Mouse (Mus musculus): ENCODE measurements at regions not wholly inside any gene's neighbourhood (a gene's known extent, or its start where the extent isn't known, plus 50 kb on each side); places are given as distances from the start of the nearest gene placed in this dataset.

DNA sequence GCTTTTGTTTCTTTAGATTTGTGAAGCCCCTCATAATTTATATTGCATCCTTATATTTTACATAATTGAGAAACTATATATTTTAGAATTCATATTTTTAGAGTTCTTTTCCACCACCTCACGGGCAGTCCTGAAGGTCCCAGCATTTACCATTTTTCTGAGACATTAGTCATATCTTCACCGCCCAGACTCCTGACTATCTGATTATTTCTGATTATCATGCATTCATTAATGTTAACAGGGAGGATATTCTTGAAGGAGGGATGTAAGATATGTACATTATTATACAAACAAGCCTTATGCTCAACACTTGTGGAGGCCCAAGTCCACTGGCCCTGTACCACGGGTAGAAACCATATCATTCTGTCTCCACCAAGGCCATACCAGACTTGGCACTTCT lies 743.4 kb downstream of the Hace1 start:
- no peak for DNase-seq (ENCODE audit: low spot score in 2 of 2)

DNA sequence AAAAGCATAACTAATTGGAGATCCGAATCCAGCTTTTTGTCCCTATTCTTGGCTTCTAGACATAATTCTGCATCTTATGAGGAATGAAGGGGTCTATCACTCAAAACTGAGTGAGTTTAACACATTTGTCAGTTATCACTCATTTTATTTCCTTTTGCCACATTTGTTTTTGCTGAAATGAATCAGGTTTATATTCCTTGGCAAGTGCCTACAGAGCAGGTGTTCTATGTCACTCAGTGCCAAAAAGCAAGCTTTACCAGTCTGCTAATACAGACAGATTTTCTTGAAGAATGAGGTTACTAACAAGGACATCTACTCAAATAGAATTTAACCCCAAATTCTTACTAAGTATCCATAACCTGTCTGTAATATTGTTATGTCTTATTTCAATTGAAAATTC lies 751.4 kb downstream of the Hace1 start:
- DNase-seq (ENCODE audit: low spot score in 2 of 2) = no peak

DNA sequence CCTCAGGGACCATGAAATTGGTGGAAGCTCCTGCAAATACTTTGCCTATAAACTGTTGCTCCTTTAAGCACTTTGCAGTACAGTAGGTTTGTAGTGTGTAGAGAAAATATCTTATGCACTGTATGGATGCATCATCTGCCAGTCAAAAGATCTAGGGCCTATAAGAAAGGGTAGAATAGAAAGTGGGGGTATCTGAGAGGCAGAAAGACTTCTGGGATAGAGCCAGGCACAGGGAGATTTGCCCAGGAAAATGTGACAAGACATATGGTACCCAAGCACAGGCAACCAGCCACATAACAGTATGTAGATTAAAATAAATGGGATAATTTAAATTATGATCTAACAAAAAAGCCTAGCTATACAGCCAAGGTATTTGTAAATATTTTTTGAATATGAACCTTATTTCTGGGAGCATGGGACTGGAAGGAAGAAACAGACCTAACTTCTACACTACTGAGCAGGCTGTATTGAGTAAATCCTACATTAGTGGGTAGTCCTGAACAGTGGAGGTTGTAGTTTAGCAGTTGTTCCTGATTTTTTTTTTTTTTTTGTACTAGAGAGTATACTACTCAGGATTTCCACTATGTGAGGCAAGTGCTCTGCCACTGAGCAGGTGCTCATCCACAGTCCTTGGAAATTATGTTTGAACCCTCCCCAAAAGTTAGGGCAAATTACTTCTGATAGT lies 754.1 kb downstream of the Hace1 start:
- no peak for DNase-seq (ENCODE audit: low spot score in 2 of 2)

DNA sequence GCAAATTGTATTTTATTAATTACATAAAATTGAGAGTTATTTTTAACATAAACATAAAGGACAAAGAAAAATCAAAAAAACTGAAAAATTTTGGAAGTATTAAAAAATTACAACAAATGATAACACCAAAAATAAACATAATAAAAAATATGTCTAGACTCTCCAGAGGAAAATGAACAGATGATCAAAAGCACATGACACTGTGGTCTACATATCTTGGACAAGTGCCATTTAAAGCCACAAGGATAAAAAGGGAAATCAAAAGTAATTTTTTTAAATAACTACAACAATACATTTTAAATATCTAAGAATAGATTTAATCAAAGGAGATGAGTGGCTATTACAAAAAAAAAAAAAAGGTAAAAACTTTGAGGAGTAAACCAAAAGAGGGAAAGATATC lies 755.6 kb downstream of the Hace1 start:
- no peak for DNase-seq (ENCODE audit: low spot score in 2 of 2)

DNA sequence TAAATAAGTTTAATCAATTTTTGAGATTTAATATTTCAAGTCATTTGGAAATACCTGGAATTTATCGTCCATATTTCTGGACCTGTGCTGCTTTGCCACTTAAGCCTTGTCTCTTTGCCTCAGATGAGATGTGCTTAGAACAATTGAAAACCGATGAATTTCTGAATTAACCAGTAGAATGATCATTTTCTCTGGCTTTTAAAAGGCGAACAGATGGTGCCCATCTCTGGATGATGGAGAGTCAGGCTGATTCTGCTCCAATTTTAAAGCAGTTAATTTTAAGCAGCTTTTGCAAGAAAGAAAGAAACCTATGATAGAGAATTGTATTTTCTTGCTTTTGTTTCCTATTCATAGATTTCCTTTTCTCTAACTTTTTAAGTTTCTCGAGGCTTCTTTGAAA lies 767.7 kb downstream of the Hace1 start:
- DNase-seq (ENCODE audit: low spot score in 2 of 2) = no peak

DNA sequence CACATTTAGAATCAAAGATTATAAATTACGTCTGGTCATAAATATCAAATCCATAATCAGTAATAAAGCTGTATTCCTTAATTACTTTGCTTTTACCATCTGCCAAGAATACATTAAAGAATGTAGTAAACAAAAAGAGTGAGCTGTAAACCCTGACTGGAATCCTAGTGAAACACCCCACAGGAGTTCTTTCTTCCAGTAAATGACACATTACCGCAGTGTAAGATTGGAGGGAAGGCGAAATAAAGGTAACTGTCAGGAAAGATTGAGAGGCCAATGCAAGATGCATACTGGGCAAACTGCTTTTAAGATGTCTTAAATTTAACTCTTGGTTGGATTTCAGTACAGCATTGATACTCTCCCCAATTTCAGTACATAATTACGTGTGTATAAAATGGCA lies 772.0 kb downstream of the Hace1 start:
- no peak for DNase-seq (ENCODE audit: low spot score in 2 of 2)

DNA sequence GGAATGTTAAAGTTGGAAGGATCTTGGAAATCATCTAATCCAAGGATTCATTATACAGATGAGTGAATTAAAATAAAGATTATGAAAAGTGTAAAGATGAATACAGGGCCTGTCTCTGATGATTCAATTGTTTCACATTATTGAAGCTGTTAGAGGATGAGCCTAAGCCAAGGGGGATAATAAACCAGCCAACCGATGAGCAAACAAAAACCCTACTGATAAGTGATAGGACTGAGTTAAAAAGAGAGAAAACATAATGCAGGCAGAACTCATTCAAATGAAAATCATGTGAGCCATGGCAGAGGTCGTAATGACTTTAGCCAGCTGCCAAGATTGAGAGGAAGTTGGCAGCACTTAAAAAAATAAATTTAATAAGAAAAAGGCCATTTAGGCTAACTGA lies 772.6 kb downstream of the Hace1 start:
- DNase-seq (ENCODE audit: low spot score in 2 of 2) = no peak

DNA sequence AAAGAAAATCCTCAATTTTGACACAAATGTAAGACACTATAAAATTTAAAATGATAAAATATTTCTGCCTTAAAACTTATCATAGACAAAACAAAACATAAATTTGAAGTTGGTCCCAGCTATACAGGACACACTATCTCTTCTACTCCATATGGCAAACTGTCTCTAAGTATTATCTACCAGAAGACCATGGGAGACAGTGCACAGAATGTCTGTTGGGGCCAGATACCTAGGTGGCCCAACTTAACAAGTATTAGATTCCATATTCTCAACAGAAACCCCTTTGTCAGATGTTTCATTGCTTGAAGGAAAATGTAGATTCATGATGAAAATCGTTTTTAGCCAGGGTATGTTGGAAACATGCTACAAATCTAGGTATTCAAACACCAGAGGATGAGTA lies 779.1 kb downstream of the Hace1 start:
- no peak for DNase-seq (ENCODE audit: low spot score in 2 of 2)

DNA sequence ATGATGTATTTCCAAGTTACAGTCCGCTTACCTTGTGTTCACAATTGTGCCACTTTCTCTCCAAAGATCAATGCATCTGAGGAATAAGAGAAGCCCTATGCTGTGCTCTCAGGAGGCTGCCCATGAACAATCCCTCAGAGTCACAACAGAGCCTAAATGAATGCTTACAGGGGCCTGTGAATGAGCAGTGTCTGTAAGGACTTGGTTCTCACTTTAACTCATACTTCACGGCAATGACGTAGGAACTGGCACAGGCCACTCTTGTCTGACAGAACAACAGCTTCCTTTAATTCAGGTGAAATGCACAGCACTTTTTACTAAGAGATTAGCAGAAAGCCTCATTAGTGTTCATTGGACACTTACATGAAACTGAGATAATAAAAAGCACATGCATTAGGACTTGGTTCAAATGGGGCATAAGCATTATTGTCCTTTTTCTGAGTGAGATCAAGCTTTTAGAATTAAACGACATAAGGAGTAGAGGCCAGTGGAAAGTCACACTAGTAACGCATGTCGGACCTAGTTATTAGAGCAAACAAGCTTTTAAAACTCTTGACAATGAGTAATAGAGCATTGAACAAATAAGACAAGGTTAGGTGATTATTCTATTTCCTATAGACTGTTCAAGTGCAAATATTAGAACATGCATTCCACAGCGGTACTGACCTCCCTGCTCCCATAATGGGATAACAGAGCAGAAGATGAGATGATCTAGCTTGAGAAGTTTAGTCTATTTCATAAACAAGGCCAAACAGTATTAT lies 796.3 kb downstream of the Hace1 start:
- no peak for DNase-seq (ENCODE audit: low spot score in 2 of 2)

DNA sequence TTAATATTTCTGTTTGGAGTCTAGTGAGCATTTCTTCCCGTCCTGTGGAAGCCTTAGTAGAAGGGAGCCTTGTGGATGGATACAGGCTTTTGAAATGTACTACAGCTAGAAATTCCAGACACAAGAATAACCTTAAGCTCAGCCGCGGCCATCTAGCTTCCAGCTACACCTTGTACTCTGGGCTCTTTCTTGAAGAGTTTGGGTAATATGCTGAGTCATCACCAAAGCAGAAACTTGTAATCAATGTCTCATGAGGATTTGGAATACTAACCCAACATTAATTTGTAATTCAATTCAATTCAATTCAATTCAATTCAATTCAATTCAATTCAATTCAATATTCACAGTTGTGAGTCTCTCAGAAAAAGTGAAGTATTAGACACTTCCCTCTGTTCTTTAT lies 797.0 kb downstream of the Hace1 start:
- no peak for DNase-seq (ENCODE audit: low spot score in 2 of 2)

DNA sequence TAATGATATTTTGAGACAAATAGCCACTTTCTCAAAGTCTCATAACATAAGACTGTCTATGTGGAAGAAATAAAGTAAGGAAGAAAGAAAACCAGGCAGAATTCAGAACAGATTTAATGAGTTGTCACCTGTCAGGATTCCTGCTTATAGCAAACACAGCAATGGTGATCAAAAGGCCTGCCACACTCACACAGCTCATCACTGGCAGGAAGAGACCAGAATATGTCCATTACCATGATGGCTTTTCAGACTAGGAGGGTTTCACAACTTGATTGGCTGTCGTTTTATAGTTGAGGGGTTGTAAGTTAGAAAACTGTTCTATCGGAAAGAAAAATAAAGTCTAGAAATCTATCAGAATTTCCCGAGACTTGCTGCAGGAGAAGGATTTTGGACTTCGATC lies 819.5 kb downstream of the Hace1 start:
- DNase-seq (ENCODE audit: low spot score in 2 of 2) = no peak

DNA sequence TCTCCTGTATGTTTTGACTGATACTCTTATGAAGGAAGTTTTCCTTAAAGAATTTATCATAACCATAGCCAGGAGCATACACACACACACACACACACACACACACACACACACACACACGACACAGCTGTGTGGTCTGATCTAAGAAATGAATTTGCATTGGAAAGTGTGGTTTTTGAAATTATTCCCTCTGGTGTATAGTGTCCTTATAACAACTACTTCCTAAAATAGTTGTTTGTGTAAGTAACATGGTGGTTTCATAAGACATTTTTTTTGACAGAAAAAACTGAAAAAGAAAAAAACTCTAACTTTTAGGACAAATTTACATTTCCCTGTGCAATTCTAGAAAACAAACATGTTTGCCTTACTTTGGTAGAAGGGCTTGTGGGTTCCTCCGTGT lies 826.3 kb downstream of the Hace1 start:
- DNase-seq (ENCODE audit: low spot score in 2 of 2) = no peak

Small RNA genes in the stretch of these regions (microRNA-seq; reads per million reads assigned to microRNA genes)
- 0 reads per million in 2 experiments for gene Gm27410
